Mouse (Mus musculus): ENCODE results near the gene Kifc5b. TPM values are rescaled to one million over a fixed set of nuclear protein-coding genes. Genes with fewer than 3 reads are reported as not detected.

Kifc5b gene
- polyA plus RNA-seq, 1 experiment = 15.4 TPM

DNA sequence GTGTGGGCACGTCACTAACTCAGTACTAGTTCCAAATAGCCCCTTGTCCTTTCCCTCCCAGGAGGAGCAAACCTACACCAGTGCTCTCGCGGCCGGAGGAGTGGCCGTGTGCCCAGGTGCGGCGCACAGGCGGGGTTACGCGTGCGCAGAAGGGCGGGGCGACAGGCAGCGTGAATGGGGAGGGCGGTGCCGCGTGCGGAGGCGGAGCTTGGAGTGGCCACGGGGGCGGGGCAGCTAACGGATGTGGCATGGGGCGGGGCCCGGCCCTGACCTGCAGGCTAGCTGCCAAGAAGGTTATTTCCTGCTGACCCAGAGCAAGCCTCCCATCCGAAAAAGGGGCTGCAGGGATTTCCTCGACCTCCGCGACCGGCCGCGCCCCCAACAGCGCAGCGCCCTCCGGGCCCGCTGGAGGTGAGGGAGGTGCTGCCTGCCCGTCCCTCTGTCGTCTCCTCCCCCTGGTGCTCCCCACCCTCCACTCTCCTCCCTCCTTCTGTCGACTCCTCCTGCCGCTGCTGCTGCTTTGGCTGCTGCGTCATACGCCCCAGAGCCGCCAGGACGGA lies 16.0 kb downstream of the Kifc5b start, which contains the start of gene Phf1:
Phf1 (plus strand) TSS at position 214 of the 560 bp plus-strand sequence.
- Histone ChIP-seq H3K36me3 (ENCODE audit: control insufficient read depth, insufficient read depth) (peaks cover 8% of the 10 kb centered on the region), H3K4me2 (ENCODE audit: low read depth) (peak within 1 kb of the TSS; percentile 83), H3K27me3 (ENCODE audit: control insufficient read depth, insufficient read depth, insufficient read length) (no peaks in the 10 kb centered on the region), H3K4me3 (peak within 1 kb of the TSS; percentile 39), H3K79me2 (ENCODE audit: control insufficient read depth, insufficient read depth) (peaks cover 6% of the 10 kb centered on the region), H3ac (ENCODE audit: control insufficient read depth, insufficient read length) (peak within 1 kb of the TSS; percentile 33)
- TF ChIP-seq POLR2A (IDR thresholded peaks at IDR 0.05; ENCODE audit: insufficient read length, low read depth) (peak; percentile 71), SRF (IDR thresholded peaks at IDR 0.05; ENCODE audit: control insufficient read depth, insufficient read length, low read depth) (peak; percentile 30), POLR2AphosphoS2 (IDR thresholded peaks at IDR 0.05; ENCODE audit: insufficient read length, low read depth) (peak; percentile 90), TCF12 (IDR thresholded peaks at IDR 0.05; ENCODE audit: insufficient read depth, poor library complexity, severe bottlenecking) (no peak), MYOD1 (IDR thresholded peaks at IDR 0.05; ENCODE audit: control insufficient read depth in 1 of 3, insufficient read length in 2 of 3, low read depth in 2 of 3) (peak in 1 of 3 experiments; percentile 52), MYOG (IDR thresholded peaks at IDR 0.05; ENCODE audit: control insufficient read depth in 1 of 3, insufficient read depth in 1 of 3, insufficient read length in 2 of 3, low read depth in 2 of 3) (no peak)

DNA sequence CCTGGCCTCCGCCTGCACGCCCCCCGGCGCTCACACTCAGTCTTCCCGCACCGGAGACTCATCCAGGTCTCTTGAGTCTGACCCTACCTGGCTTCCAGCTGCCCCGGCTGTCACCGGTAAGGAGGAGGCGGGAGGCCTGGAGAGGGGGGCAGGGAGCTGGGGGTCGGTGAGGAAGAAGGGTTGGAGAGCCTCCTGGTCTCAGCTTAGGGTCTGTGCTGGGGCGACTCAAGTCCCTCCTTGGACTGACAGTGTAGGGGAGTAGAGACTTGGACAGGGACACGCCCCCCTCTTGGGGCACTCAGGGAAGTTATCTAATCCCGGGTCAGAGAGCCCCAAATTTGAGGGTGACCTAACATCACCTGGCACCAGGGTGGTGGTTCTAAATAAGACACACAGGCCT lies 16.5 kb downstream of the Kifc5b start:
- no peaks in the 10 kb centered on the region for H3K27me3 ChIP-seq (ENCODE audit: control insufficient read depth, insufficient read depth, insufficient read length)
- H3K4me3 ChIP-seq = peak overlapping the region; percentile 39
- TF ChIP-seq POLR2AphosphoS2 (IDR thresholded peaks at IDR 0.05; ENCODE audit: insufficient read length, low read depth) (no peak), E2F4 (IDR thresholded peaks at IDR 0.05; ENCODE audit: insufficient read depth) (no peak), TCF3 (IDR thresholded peaks at IDR 0.05; ENCODE audit: insufficient read length, low read depth) (no peak), SRF (IDR thresholded peaks at IDR 0.05; ENCODE audit: control insufficient read depth, insufficient read length, low read depth) (no peak), TCF12 (IDR thresholded peaks at IDR 0.05; ENCODE audit: insufficient read depth, poor library complexity, severe bottlenecking) (no peak), MAX (IDR thresholded peaks at IDR 0.05; ENCODE audit: low read depth) (no peak), CEBPB (IDR thresholded peaks at IDR 0.05; ENCODE audit: insufficient read depth, poor library complexity, severe bottlenecking) (no peak), USF1 (IDR thresholded peaks at IDR 0.05; ENCODE audit: low read depth) (no peak), MYOG (IDR thresholded peaks at IDR 0.05; ENCODE audit: control insufficient read depth in 1 of 3, insufficient read depth in 1 of 3, insufficient read length in 2 of 3, low read depth in 2 of 3) (no peak), REST (IDR thresholded peaks at IDR 0.05; ENCODE audit: insufficient read depth, insufficient read length) (no peak), MYOD1 (IDR thresholded peaks at IDR 0.05; ENCODE audit: control insufficient read depth in 1 of 3, insufficient read length in 2 of 3, low read depth in 2 of 3) (no peak), POLR2A (IDR thresholded peaks at IDR 0.05; ENCODE audit: insufficient read length, low read depth) (no peak)
- H3K36me3 ChIP-seq (ENCODE audit: control insufficient read depth, insufficient read depth) = peaks cover 6% of the 10 kb centered on the region
- H3K79me2 ChIP-seq (ENCODE audit: control insufficient read depth, insufficient read depth) = peaks cover 8% of the 10 kb centered on the region
- H3ac ChIP-seq (ENCODE audit: control insufficient read depth, insufficient read length) = peak overlapping the region; percentile 33
- H3K4me2 ChIP-seq (ENCODE audit: low read depth) = peak overlapping the region; percentile 83

DNA sequence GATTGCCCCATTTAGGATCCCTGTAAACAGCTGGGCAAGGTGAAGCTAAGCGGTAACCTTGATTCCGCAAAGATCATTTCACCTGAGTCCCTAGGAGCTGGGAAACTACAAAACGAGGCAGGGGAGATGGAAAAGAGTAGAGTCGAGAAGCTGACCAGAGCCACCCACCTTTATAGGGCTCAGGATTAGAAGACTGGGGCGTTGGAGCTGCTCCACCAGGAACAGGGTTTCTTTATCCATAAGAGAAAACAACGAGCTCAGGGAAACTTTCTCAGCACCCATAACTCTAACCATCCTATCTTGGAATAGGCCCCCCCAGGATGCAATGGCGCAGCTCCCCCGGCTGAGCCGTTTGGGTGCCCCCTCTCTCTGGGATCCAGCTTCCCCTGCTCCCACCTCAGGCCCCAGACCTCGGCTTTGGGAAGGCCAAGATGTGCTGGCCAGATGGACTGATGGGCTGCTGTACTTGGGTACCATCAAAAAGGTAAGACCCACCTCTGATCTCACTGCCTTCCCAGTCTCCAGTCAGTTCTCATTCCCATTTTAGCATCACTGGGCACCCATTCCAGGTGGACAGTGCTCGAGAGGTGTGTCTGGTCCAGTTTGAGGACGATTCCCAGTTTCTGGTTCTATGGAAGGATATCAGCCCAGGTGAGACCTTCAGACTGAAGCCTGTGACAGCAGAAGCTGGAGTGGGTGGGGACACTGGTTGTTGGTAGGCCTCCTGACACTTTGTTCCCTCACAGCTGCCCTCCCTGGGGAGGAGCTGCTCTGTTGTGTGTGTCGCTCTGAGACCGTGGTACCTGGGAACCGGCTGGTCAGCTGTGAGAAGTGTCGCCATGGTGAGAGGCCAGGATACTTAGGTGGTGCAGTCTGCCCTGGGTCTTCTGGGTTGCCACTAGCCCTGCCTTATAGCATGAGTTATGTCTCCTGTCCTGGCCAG lies 17.3 kb downstream of the Kifc5b start:
- TF ChIP-seq MAX (IDR thresholded peaks at IDR 0.05; ENCODE audit: low read depth) (no peak), TCF12 (IDR thresholded peaks at IDR 0.05; ENCODE audit: insufficient read depth, poor library complexity, severe bottlenecking) (no peak), POLR2AphosphoS2 (IDR thresholded peaks at IDR 0.05; ENCODE audit: insufficient read length, low read depth) (no peak), E2F4 (IDR thresholded peaks at IDR 0.05; ENCODE audit: insufficient read depth) (no peak), MYOG (IDR thresholded peaks at IDR 0.05; ENCODE audit: control insufficient read depth in 1 of 3, insufficient read depth in 1 of 3, insufficient read length in 2 of 3, low read depth in 2 of 3) (no peak), SRF (IDR thresholded peaks at IDR 0.05; ENCODE audit: control insufficient read depth, insufficient read length, low read depth) (no peak), TCF3 (IDR thresholded peaks at IDR 0.05; ENCODE audit: insufficient read length, low read depth) (no peak), MYOD1 (IDR thresholded peaks at IDR 0.05; ENCODE audit: control insufficient read depth in 1 of 3, insufficient read length in 2 of 3, low read depth in 2 of 3) (no peak), CEBPB (IDR thresholded peaks at IDR 0.05; ENCODE audit: insufficient read depth, poor library complexity, severe bottlenecking) (no peak), USF1 (IDR thresholded peaks at IDR 0.05; ENCODE audit: low read depth) (no peak), REST (IDR thresholded peaks at IDR 0.05; ENCODE audit: insufficient read depth, insufficient read length) (no peak)
- H3ac ChIP-seq (ENCODE audit: control insufficient read depth, insufficient read length) = no peak overlapping the region
- peaks cover 13% of the 10 kb centered on the region for H3K79me2 ChIP-seq (ENCODE audit: control insufficient read depth, insufficient read depth)
- H3K27me3 ChIP-seq (ENCODE audit: control insufficient read depth, insufficient read depth, insufficient read length) = no peaks in the 10 kb centered on the region
- H3K4me3 ChIP-seq = peak overlapping the region; percentile 39
- peaks cover under 1% of the 10 kb centered on the region for H3K36me3 ChIP-seq (ENCODE audit: control insufficient read depth, insufficient read depth)
- H3K4me2 ChIP-seq (ENCODE audit: low read depth) = peak overlapping the region; percentile 83

DNA sequence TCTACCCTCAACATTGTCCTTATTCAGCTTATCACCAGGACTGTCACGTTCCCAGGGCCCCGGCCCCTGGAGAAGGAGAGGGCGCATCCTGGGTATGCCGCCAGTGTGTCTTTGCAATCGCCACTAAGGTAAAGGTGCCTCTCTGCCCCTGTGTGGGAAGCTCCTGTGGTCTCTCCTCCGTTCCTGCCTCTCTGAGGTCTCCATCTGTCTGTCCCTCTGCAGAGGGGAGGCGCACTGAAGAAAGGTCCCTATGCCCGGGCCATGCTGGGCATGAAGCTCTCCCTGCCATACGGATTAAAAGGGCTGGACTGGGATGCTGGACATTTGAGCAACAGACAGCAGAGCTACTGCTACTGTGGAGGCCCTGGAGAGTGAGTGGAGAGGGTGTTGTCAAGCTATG lies 18.1 kb downstream of the Kifc5b start:
- TF ChIP-seq MYOD1 (IDR thresholded peaks at IDR 0.05; ENCODE audit: control insufficient read depth in 1 of 3, insufficient read length in 2 of 3, low read depth in 2 of 3) = no peak
- TF ChIP-seq SRF (IDR thresholded peaks at IDR 0.05; ENCODE audit: control insufficient read depth, insufficient read length, low read depth) = no peak
- TF ChIP-seq TCF12 (IDR thresholded peaks at IDR 0.05; ENCODE audit: insufficient read depth, poor library complexity, severe bottlenecking) = no peak
- no peak for TF ChIP-seq REST (IDR thresholded peaks at IDR 0.05; ENCODE audit: insufficient read depth, insufficient read length)
- no peak for TF ChIP-seq CEBPB (IDR thresholded peaks at IDR 0.05; ENCODE audit: insufficient read depth, poor library complexity, severe bottlenecking)
- H3K4me3 ChIP-seq = no peak overlapping the region
- H3K27me3 ChIP-seq (ENCODE audit: control insufficient read depth, insufficient read depth, insufficient read length) = no peaks in the 10 kb centered on the region
- H3K4me2 ChIP-seq (ENCODE audit: low read depth) = no peak overlapping the region
- H3K36me3 ChIP-seq (ENCODE audit: control insufficient read depth, insufficient read depth) = no peaks in the 10 kb centered on the region
- no peak overlapping the region for H3ac ChIP-seq (ENCODE audit: control insufficient read depth, insufficient read length)
- H3K79me2 ChIP-seq (ENCODE audit: control insufficient read depth, insufficient read depth) = peaks cover 13% of the 10 kb centered on the region
